Mouse (Mus musculus): ENCODE data around the gene Cant1. TPM values are rescaled to one million over a fixed set of nuclear protein-coding genes. Genes with fewer than 3 reads are reported as not detected.

The Cant1 gene
- polyA plus RNA-seq, 1 experiment from 2014 or later, result 8.3 TPM

DNA sequence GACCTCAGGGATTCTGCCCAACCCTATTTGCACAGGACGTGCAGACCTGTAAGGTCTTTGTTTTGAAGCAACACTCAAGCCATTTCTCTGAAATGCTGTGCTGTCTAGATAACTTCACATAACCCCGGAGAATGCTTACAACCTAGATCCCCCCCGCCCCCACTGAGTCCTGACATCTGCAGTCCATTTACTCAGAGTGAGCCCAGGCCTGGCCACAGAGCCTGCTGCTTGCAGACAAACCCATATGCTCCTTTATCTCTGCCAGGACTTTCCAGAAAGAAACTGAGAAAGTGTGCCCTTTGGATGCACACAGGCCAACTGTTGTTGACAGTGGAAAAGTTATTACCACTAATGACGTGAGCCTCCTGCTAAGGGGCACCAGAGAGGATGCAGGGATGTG, 28.5 kb upstream of the Cant1 start:
- Histone ChIP-seq H3K27me3 (no peaks in the 10 kb centered on the region), H3K9ac (no peak overlapping the region), H3K4me3 (replicated peaks) (no peak overlapping the region), H3K4me1 (replicated peaks) (0 out of 2 replicates have a peak, but pooled peaks cover 3% of the 10 kb centered on the region), H3K9me3 (replicated peaks) (no peaks in the 10 kb centered on the region), H3K36me3 (no peaks in the 10 kb centered on the region), H3K27ac (no peak overlapping the region), H3K4me2 (no peak overlapping the region)
- DNase-seq, result no peak
- 55% methylated on average over 4 of the region's 4 CpGs for WGBS (ENCODE audit: insufficient replicate concordance)
- no peak for ATAC-seq (ENCODE audit: low read depth)

DNA sequence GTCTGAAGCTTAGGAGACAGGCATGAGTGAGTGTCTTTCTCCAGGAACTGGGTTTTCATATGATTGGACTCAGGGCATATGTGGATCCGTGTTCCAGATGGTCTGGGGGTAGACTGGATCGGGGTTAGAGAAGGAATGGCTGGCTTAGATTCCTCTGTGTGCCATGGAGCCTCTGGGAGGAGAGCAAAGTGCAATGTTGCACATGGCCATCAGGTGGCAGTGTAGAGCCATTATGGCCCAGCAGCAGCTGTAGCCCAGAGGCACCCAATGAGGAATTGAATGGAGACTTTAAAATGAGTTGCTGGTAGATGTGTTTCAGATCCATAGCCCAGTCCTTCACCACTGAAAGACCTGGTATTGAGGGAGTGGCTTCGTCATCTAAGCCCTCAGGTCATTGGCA, 27.0 kb upstream of the Cant1 start:
- no peaks in the 10 kb centered on the region for H3K36me3 ChIP-seq
- peak; percentile 41 for DNase-seq
- H3K4me2 ChIP-seq, result no peak overlapping the region
- no peaks in the 10 kb centered on the region for H3K4me1 ChIP-seq (replicated peaks)
- no peaks in the 10 kb centered on the region for H3K9me3 ChIP-seq (replicated peaks)
- no peak overlapping the region for H3K27ac ChIP-seq
- peak; percentile 68 for ATAC-seq (ENCODE audit: low read depth)
- H3K9ac ChIP-seq, result no peak overlapping the region
- H3K4me3 ChIP-seq (replicated peaks), result no peak overlapping the region
- H3K27me3 ChIP-seq, result no peaks in the 10 kb centered on the region
- 9% methylated on average over 3 of the region's 3 CpGs for WGBS (ENCODE audit: insufficient replicate concordance)

DNA sequence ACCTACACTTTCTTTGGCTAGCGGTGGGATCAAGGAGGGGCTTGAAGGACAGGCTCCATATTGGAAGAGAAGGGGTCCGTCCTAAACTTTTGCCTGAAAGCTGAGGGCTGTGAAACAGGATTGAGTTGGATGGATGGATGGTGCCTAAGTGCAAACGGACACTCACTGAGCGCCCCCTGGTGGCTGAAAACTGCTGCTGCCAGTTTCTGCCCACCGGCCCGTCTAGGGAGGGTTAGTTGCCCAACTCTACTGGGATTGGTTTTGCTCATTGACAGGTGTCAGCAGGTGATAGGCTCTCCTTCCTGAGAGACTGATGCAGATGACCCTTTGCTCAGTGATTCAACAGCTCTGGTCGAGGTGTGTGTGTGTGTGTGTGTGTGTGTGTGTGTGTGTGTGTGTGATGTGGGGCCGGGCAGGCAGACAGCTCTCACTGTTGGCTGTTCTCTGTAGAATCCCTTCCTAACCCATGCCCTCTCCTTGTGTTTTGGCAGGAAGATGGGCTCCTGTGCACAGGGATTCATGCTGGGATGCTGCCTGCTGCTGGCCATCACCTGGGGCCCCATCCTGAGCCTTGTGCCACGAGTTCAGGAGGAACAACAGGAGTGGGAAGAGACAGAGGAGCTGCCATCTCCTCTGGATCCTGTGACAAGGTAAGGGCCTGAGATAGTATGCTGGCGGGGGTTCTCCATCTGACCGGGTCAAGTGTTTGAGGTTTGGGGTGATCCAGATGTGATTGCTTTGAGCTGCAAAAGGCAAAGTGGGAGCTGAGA, 24.5 kb upstream of the Cant1 start:
- H3K27ac ChIP-seq, result no peak overlapping the region
- H3K4me1 ChIP-seq (replicated peaks), result no peaks in the 10 kb centered on the region
- no peak overlapping the region for H3K4me2 ChIP-seq
- ATAC-seq (ENCODE audit: low read depth) (no peak; the same call in 1 of the 2 replicates), DNase-seq (no peak)
- 29% methylated on average over 11 of the region's 11 CpGs for WGBS (ENCODE audit: insufficient replicate concordance)
- H3K9me3 ChIP-seq (replicated peaks), result no peaks in the 10 kb centered on the region
- H3K27me3 ChIP-seq, result no peaks in the 10 kb centered on the region
- H3K36me3 ChIP-seq, result no peaks in the 10 kb centered on the region
- no peak overlapping the region for H3K9ac ChIP-seq
- H3K4me3 ChIP-seq (replicated peaks), result no peak overlapping the region

DNA sequence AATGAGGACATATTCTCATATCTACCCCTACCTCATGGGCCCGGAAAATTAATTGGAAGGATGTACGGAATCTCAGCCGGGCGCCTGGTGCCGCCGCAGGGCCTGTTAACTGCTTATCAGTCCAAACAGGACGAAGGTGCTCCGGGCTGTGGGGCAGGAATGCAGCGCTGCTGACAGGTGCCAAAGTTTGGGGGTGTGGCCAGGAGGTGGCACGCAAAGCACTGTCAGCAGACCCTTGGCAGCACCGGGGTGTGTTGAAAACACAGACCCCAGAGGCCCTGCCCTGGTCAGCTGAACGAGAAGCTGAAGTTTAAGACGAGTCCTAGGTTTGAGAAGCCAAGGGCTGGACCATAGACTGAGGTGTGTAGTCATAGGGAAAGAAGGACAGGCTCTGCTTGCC, 23.8 kb upstream of the Cant1 start:
- Histone ChIP-seq H3K4me1 (replicated peaks) (no peaks in the 10 kb centered on the region), H3K9ac (no peak overlapping the region), H3K27me3 (no peaks in the 10 kb centered on the region), H3K9me3 (replicated peaks) (no peaks in the 10 kb centered on the region), H3K4me2 (no peak overlapping the region), H3K4me3 (replicated peaks) (no peak overlapping the region), H3K27ac (no peak overlapping the region), H3K36me3 (no peaks in the 10 kb centered on the region)
- ATAC-seq (ENCODE audit: low read depth) (no peak), DNase-seq (no peak)
- 66% methylated on average over 13 of the region's 13 CpGs for WGBS (ENCODE audit: insufficient replicate concordance)

DNA sequence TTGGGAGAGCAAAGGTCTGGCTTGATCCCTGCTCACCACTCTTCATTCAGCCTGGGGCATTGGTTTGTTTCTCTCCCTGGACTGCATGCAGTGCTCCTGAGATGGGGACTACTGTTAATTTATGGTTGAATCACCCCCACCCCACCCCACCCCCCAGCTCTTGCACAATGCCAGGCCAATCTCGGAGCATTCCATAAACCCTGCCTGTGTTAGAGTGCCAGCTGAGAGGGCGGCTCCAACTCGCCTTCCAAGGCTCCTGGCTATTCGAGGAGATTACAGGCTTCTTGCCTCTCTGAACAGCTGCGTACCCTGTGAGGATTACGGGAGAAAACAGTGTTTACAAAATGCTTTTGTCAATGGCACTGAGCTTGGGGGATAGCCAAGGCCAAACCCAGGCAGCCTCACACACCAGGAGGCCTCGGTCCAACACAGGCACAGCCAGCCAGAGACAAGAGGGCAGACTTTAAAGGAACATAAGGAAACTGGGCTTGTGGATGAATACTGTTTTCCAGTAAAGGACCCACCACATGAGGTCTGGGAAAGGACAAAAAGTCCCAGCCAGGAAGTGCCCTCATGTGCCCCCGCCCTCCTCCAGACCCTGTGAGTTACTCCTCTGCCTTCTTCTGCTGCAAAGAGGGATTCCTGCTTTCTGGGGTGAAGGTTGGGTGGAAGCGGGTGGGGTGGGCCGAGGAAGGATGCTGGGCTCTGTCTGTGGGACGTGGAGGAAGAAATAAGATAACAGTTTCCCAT, 20.0 kb upstream of the Cant1 start:
- Histone ChIP-seq H3K27ac (no peak overlapping the region), H3K27me3 (peaks cover 7% of the 10 kb centered on the region; the same call in 1 of the 2 replicates), H3K9ac (no peak overlapping the region), H3K36me3 (no peaks in the 10 kb centered on the region), H3K4me1 (replicated peaks) (peaks cover 5% of the 10 kb centered on the region), H3K4me2 (no peak overlapping the region), H3K9me3 (replicated peaks) (no peaks in the 10 kb centered on the region), H3K4me3 (replicated peaks) (no peak overlapping the region)
- DNase-seq (no peak), ATAC-seq (ENCODE audit: low read depth) (no peak)
- 45% methylated on average over 11 of the region's 11 CpGs for WGBS (ENCODE audit: insufficient replicate concordance)

DNA sequence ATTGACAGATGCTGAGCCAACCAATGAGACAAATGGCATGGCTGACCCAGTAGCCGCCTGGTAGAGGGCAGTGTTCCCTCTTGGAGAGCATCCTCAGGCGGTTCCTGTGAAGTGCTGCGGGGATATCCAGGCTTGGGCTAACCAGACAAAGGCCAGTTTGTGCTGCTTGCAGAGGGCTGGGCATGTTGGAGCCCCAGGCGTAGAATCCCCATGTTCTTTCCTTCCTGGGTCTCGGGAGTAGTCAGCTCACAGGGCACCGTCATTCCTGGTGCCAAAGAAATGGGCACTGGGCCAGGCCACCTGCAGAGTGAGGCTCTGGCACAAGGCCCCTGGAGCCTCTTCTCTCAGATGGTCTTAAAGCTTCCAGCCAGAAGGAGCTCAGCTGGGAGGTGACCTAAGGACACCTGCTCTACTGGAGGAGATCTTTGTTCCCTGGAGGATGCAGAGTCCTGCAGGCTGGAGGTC, 17.6 kb upstream of the Cant1 start:
- H3K4me3 ChIP-seq (replicated peaks), result no peak overlapping the region
- no peak overlapping the region for H3K27ac ChIP-seq
- ATAC-seq (ENCODE audit: low read depth), result no peak
- H3K4me1 ChIP-seq (replicated peaks), result peaks cover 7% of the 10 kb centered on the region
- peaks cover 7% of the 10 kb centered on the region; the same call in 1 of the 2 replicates for H3K27me3 ChIP-seq
- DNase-seq, result no peak
- whole genome bisulfite sequencing (ENCODE audit: insufficient replicate concordance), result 50% methylated on average over 6 of the region's 6 CpGs
- no peak overlapping the region for H3K4me2 ChIP-seq
- no peaks in the 10 kb centered on the region for H3K36me3 ChIP-seq
- no peaks in the 10 kb centered on the region for H3K9me3 ChIP-seq (replicated peaks)
- H3K9ac ChIP-seq, result no peak overlapping the region

DNA sequence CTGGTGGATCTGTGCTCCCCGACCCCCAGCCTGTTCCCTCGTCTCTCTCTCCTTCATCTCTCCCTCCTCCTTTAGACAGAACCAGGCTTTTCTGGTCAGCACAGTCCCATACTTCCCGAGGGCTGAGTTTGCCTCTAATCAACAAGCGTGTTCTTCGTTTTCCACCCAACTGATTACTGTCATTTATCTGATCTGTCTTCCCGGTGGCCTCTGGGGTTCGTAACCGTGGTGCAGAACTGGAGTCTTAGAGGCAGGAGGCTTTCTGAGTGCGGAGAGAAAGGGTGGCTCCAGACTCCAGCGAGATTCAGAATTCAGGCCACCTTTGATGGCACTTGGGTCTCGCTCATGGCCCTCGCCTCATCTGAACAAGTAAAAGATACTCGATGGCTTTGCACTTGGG, 15.2 kb upstream of the Cant1 start:
- H3K9ac ChIP-seq, result no peak overlapping the region
- no peak overlapping the region for H3K4me3 ChIP-seq (replicated peaks)
- H3K27ac ChIP-seq, result no peak overlapping the region
- ATAC-seq (ENCODE audit: low read depth), result no peak
- H3K27me3 ChIP-seq, result peaks cover 12% of the 10 kb centered on the region
- 0 out of 2 replicates have a peak overlapping the region, but pooled peaks have one; percentile 24 for H3K4me2 ChIP-seq
- H3K4me1 ChIP-seq (replicated peaks), result peaks cover 7% of the 10 kb centered on the region
- DNase-seq, result no peak
- H3K9me3 ChIP-seq (replicated peaks), result no peaks in the 10 kb centered on the region
- 32% methylated on average over 13 of the region's 13 CpGs for WGBS (ENCODE audit: insufficient replicate concordance)
- no peaks in the 10 kb centered on the region for H3K36me3 ChIP-seq

DNA sequence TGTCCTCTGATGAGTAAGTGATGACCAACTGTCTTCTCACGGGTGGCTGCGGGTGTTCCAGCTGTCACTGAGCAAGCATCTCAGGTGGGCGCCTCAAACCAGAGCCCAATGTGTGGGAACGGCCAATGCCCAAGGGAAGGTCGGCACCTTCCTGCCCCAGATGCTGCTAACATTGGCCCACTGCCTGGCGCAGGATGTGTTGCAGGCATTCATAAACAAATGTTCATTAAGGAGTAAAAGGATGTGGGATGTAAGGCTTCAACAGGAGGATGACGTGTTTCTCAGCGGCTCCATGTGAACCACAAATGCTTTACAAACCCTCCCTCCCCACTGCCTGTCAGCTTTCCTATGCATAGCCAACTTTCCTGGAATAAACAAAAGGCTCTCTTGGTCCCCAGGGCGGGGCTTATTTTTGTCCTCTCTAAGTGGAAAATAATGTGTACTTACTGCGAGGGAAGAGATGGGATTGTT, 14.5 kb upstream of the Cant1 start:
- Histone ChIP-seq H3K9me3 (replicated peaks) (no peaks in the 10 kb centered on the region), H3K4me2 (0 out of 2 replicates have a peak overlapping the region, but pooled peaks have one; percentile 24), H3K4me1 (replicated peaks) (peaks cover 7% of the 10 kb centered on the region), H3K4me3 (replicated peaks) (no peak overlapping the region), H3K27me3 (peaks cover 19% of the 10 kb centered on the region), H3K9ac (no peak overlapping the region), H3K27ac (no peak overlapping the region), H3K36me3 (no peaks in the 10 kb centered on the region)
- ATAC-seq (ENCODE audit: low read depth) (no peak), DNase-seq (no peak)
- WGBS (ENCODE audit: insufficient replicate concordance), result 60% methylated on average over 10 of the region's 10 CpGs

DNA sequence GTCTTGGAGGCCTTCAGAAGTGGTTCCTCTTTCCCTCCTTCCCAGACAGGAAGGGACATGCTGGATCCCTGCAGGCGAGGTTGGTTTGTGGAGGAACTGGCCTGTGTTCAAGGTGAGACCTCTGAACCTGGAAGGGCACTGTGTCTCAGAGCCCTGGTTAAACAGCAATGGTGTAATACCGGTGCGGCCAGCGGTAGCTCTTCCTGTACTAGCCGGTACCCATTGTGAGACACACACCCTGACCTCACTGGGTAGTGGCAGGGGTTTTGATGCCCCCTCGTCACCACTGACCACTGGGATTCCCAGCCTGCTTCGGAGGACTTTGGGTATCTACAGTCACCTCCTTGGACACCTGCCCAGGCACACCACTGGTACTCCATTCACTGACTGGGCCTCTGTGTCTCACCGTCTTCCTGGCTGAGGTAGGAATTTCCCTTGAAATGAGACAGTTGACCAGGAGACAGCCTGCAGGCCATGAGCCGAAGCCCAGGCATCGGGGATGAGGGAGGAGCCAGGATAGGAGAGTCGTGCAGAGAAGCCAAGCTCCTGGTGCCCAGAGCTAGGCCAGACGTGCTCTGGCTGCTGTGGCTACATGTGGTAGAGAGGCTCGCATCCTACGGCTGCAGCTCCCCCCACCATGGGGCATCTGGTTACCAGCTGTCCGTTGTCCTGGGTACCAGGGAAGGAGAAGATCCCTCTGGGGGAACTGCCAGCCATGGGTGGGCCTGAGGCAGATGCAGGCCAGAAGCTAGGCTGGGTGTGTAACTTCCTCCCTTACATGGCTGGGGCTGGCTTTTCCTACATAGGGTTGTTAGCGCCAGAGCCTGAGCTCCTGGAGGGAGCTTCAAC, 12.4 kb upstream of the Cant1 start:
- H3K4me3 ChIP-seq (replicated peaks), result no peak overlapping the region
- peaks cover 17% of the 10 kb centered on the region for H3K4me1 ChIP-seq (replicated peaks)
- WGBS (ENCODE audit: insufficient replicate concordance), result 70% methylated on average over 16 of the region's 16 CpGs

DNA sequence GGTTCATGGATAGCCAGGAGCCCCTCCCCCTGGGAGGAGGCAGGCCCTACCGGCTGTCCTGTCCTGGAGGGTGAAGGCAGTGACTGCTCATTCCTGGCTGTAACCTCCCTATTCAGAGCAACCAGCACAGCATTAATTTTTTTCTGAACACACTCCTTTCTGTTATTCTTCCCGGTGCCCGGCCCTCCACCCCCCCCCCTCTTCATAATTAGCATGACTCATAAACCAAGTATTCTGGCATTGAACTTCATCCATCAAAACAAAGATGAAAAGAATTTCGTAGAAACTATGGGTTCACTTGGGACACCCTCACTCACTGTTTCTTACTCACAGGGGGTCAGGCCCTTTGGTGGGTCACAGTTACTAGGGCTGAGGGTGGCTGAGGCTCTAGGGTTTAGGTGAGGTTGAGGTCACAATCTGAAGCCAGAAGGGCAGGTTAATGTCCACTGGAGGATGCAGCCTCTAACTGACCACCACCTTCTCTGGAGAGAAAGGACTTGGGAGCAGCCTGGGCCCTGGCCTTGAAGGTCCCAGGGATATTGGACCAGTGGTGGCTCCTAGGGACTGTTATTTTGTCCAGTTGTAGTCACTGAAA, 11.5 kb upstream of the Cant1 start:
- DNase-seq (no peak), ATAC-seq (ENCODE audit: low read depth) (no peak)
- Histone ChIP-seq H3K4me1 (replicated peaks) (peaks cover 17% of the 10 kb centered on the region), H3K9me3 (replicated peaks) (no peaks in the 10 kb centered on the region), H3K4me3 (replicated peaks) (no peak overlapping the region), H3K4me2 (no peak overlapping the region), H3K36me3 (no peaks in the 10 kb centered on the region), H3K27ac (no peak overlapping the region), H3K9ac (no peak overlapping the region), H3K27me3 (peaks cover 26% of the 10 kb centered on the region)
- WGBS (ENCODE audit: insufficient replicate concordance), result 47% methylated on average over 4 of the region's 4 CpGs

More for the DNA sequence above, 12.4 kb upstream of the Cant1 start:
- Histone ChIP-seq H3K36me3 (no peaks in the 10 kb centered on the region), H3K9ac (no peak overlapping the region), H3K4me2 (no peak overlapping the region), H3K27ac (no peak overlapping the region), H3K27me3 (peaks cover 25% of the 10 kb centered on the region), H3K9me3 (replicated peaks) (no peaks in the 10 kb centered on the region)
- DNase-seq (no peak), ATAC-seq (ENCODE audit: low read depth) (no peak)
